7 mouse cellular contexts compared by ENCODE assay signal in genomic region chr19:5660942-5661751, GRCm38 (mm10). TPM values are rescaled to one million over a fixed set of nuclear protein-coding genes. Genes with fewer than 3 reads are reported as not detected.
A peak's percentile ranks its signal among the peaks of the same experiment; 100 is the strongest.
DNase-seq lines count a peak whose midpoint lies in the region; ATAC-seq and TF ChIP-seq lines count a peak whose summit lies in the region.

No protein-coding gene starts in this region.

- peak; percentile 79 to 81 for DNase-seq in B cell, adult 2 months
- DNase-seq in kidney, postnatal 36 days = peak; percentile 57 to 69
- peak; percentile 75 for DNase-seq in thymus, postnatal 25 days
- DNase-seq in right cerebral cortex, adult 18-20 months = no peak

- H3K4me3 ChIP-seq in ES-Bruce4 (ENCODE audit: low read depth, low read length) = peak overlapping the region; percentile 11
- peak overlapping the region; percentile 40 for H3K4me3 ChIP-seq in heart, embryonic 16.5 days (ENCODE audit: low read length)
- peak overlapping the region; percentile 85 for H3K4me3 ChIP-seq in megakaryocyte, embryonic 14.5 days (replicated peaks)

- H3K4me1 ChIP-seq in ES-Bruce4 (ENCODE audit: control insufficient read depth, insufficient read depth, low read length) = peaks cover 2% of the 10 kb centered on the region
- peaks cover 14% of the 10 kb centered on the region for H3K4me1 ChIP-seq in heart, embryonic 16.5 days (ENCODE audit: control insufficient read depth, insufficient read depth, low read length)
- peaks cover 86% of the 10 kb centered on the region for H3K4me1 ChIP-seq in megakaryocyte, embryonic 14.5 days

- no peak for TF ChIP-seq CTCF in ES-Bruce4 (IDR thresholded peaks at IDR 0.05; ENCODE audit: low read depth, low read length)

- peak overlapping the region; percentile 46; the same call in 1 of the 2 replicates for H3K9ac ChIP-seq in ES-Bruce4 (ENCODE audit: low read depth, poor library complexity, severe bottlenecking)
- H3K9ac ChIP-seq in heart, embryonic 16.5 days (ENCODE audit: low read length) = peak overlapping the region; percentile 53

- TF ChIP-seq POLR2A in ES-Bruce4 (IDR thresholded peaks at IDR 0.05; ENCODE audit: insufficient read depth, low read length) = no peak

- TF ChIP-seq EP300 in ES-Bruce4 (IDR thresholded peaks at IDR 0.05; ENCODE audit: insufficient read depth, low read depth, low read length) = no peak

- H3K27me3 ChIP-seq in ES-Bruce4 (ENCODE audit: control insufficient read depth, insufficient read depth, low read length, poor library complexity, severe bottlenecking) = no peaks in the 10 kb centered on the region
- H3K27me3 ChIP-seq in heart, embryonic 16.5 days (ENCODE audit: control insufficient read depth, insufficient read depth, low read length) = no peaks in the 10 kb centered on the region
- H3K27me3 ChIP-seq in megakaryocyte, embryonic 14.5 days (replicated peaks) = no peaks in the 10 kb centered on the region

- no peak overlapping the region for H3K27ac ChIP-seq in ES-Bruce4 (ENCODE audit: insufficient read depth, low read length)
- peak overlapping the region; percentile 80 for H3K27ac ChIP-seq in heart, embryonic 16.5 days (ENCODE audit: low read length)

- H3K4me2 ChIP-seq in heart, embryonic 16.5 days (ENCODE audit: low read depth, low read length) = peak overlapping the region; percentile 74

- 61% methylated on average over 16 of the region's 16 CpGs for WGBS in heart, embryonic 16.5 days

- H3K36me3 ChIP-seq in ES-Bruce4 (ENCODE audit: control insufficient read depth, insufficient read depth, low read length, poor library complexity, severe bottlenecking) = no peaks in the 10 kb centered on the region
- H3K36me3 ChIP-seq in heart, embryonic 16.5 days (ENCODE audit: control insufficient read depth, insufficient read depth) = peaks cover 11% of the 10 kb centered on the region
- peaks cover 76% of the 10 kb centered on the region for H3K36me3 ChIP-seq in megakaryocyte, embryonic 14.5 days (replicated peaks; ENCODE audit: low read length)

- no peaks in the 10 kb centered on the region for H3K9me3 ChIP-seq in ES-Bruce4 (replicated peaks; ENCODE audit: control insufficient read depth, insufficient read depth, low read length, poor library complexity, severe bottlenecking)
- no peaks in the 10 kb centered on the region for H3K9me3 ChIP-seq in heart, embryonic 16.5 days (replicated peaks; ENCODE audit: control insufficient read depth, low read length)
- H3K9me3 ChIP-seq in megakaryocyte, embryonic 14.5 days = no peaks in the 10 kb centered on the region

- ATAC-seq in heart, embryonic 16.5 days (replicated peaks; ENCODE audit: extremely low read depth, insufficient read depth, low FRiP score) = no peak

RNA-seq across cellular contexts. Expression of gene Sipa1, which starts 2.4 kb away (rescaled TPM):
- polyA plus RNA-seq in ES-Bruce4 (2011; ENCODE audit: insufficient read depth, insufficient read length, low read depth, missing spikeins) = 13.7 and 19.1 TPM in 2 replicates
- 23.5 and 24.9 TPM in 2 replicates for polyA plus RNA-seq in heart, embryonic 16.5 days (2015; fragmentation: Nextera tagmentation; extraction: Ambion mirVana)
- polyA plus RNA-seq in megakaryocyte, embryonic 14.5 days (2012; ENCODE audit: insufficient read depth, low replicate concordance) = 116 and 134 TPM in 2 replicates

RNA-seq across cellular contexts. Expression of gene Rela, which starts 23.9 kb away (rescaled TPM):
- polyA plus RNA-seq in ES-Bruce4 (2011; ENCODE audit: insufficient read depth, insufficient read length, low read depth, missing spikeins) = 28.5 and 32.9 TPM in 2 replicates
- polyA plus RNA-seq in heart, embryonic 16.5 days (2015; fragmentation: Nextera tagmentation; extraction: Ambion mirVana) = 37.7 and 38.2 TPM in 2 replicates
- 105 and 119 TPM in 2 replicates for polyA plus RNA-seq in megakaryocyte, embryonic 14.5 days (2012; ENCODE audit: insufficient read depth, low replicate concordance)

RNA-seq across cellular contexts. Expression of gene Map3k11, which starts 27.4 kb away (rescaled TPM):
- 25.8 and 27.8 TPM in 2 replicates for polyA plus RNA-seq in ES-Bruce4 (2011; ENCODE audit: insufficient read depth, insufficient read length, low read depth, missing spikeins)
- 24.4 and 26.8 TPM in 2 replicates for polyA plus RNA-seq in heart, embryonic 16.5 days (2015; fragmentation: Nextera tagmentation; extraction: Ambion mirVana)
- 156 and 158 TPM in 2 replicates for polyA plus RNA-seq in megakaryocyte, embryonic 14.5 days (2012; ENCODE audit: insufficient read depth, low replicate concordance)

RNA-seq across cellular contexts. Expression of gene Pcnx3, which starts 27.6 kb away (rescaled TPM):
- 39.7 and 43.7 TPM in 2 replicates for polyA plus RNA-seq in ES-Bruce4 (2011; ENCODE audit: insufficient read depth, insufficient read length, low read depth, missing spikeins)
- 11.5 and 13.4 TPM in 2 replicates for polyA plus RNA-seq in heart, embryonic 16.5 days (2015; fragmentation: Nextera tagmentation; extraction: Ambion mirVana)
- polyA plus RNA-seq in megakaryocyte, embryonic 14.5 days (2012; ENCODE audit: insufficient read depth, low replicate concordance) = 161 and 607 TPM in 2 replicates

RNA-seq across cellular contexts. Expression of gene Kcnk7, which starts 43.0 kb away (rescaled TPM):
- polyA plus RNA-seq in ES-Bruce4 (2011; ENCODE audit: insufficient read depth, insufficient read length, low read depth, missing spikeins) = not detected in 2 replicates
- polyA plus RNA-seq in heart, embryonic 16.5 days (2015; fragmentation: Nextera tagmentation; extraction: Ambion mirVana) = 0.18 and 0.24 TPM in 2 replicates
- not detected in 2 replicates for polyA plus RNA-seq in megakaryocyte, embryonic 14.5 days (2012; ENCODE audit: insufficient read depth, low replicate concordance)

Comparison
In these comparisons a context has a peak if more than half of its experiments do, and no peak if none do; other contexts are left out.
1. H3K4me3 ChIP-seq: peak in every context shown above with its lines; median percentile 85 in megakaryocyte, embryonic 14.5 days; 40 in heart, embryonic 16.5 days; 11 in ES-Bruce4.